Mouse (Mus musculus): Measurements from ENCODE around the gene Hnrnpul2. TPM values are rescaled to one million over a fixed set of nuclear protein-coding genes. Genes with fewer than 3 reads are reported as not detected.
A peak's percentile ranks its signal among the peaks of the same experiment; 100 is the strongest.

Gene Hnrnpul2
- polyA plus RNA-seq, 1 experiment from 2014 or later = 5.4 TPM

DNA sequence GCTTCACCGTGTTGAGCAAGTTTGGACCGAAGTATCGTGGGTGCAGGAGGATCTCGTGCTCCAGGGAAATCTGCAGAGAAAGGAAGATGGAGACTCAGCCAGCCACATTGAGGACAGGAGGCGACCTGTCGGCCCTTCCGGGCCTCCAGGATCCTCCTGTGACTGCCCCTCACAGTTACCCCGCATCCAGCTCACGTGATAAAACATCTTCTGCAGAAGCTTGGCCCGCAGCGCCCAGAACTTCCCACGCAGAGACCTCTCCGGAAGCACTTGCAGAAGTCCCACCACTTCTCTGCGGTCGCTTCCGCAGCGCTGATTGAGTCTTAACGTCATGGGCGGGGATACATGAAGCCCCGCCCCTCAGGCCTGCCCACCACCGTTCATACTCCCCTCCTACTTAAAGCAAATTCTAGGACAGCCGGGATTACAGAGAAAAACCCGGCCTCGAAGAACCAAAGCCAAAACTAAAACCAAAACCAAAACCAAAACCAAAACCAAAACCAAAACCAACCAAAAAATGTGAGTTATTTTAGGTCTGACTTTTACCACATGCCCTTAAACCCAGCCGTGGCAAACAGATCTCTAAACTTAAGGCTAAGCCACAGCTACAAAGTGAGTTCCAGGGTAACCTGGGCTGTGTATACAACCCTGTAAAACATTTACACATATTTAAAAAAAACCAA, 21.4 kb upstream of the Hnrnpul2 start, which contains the start of gene Polr2g:
Polr2g (minus strand) TSS at position 314 of the 683 bp plus-strand sequence.
- Histone ChIP-seq H3K4me2 (peak within 1 kb of the TSS; percentile 83), H3K27me3 (no peaks in the 10 kb centered on the region), H3K4me1 (replicated peaks) (peaks cover 22% of the 10 kb centered on the region), H3K36me3 (peaks cover 20% of the 10 kb centered on the region), H3K9ac (peak within 1 kb of the TSS; percentile 72), H3K9me3 (no peaks in the 10 kb centered on the region), H3K4me3 (peak within 1 kb of the TSS; percentile 71), H3K27ac (replicated peaks) (peak within 1 kb of the TSS; percentile 72)
- peak; percentile 76 for ATAC-seq (ENCODE audit: low FRiP score, low read depth)
- 2% methylated on average over 25 of the region's 25 CpGs for WGBS

GRCm38 (mm10) chr19:8798947-8799315, 20.9 kb upstream of the Hnrnpul2 start:
- no peak for ATAC-seq (ENCODE audit: low FRiP score, low read depth)
- Histone ChIP-seq H3K27ac (replicated peaks) (peak overlapping the region; percentile 72; the same call in 1 of the 2 replicates), H3K4me1 (replicated peaks) (peaks cover 26% of the 10 kb centered on the region), H3K9ac (0 out of 2 replicates have a peak overlapping the region, but pooled peaks have one; percentile 72), H3K4me3 (peak overlapping the region; percentile 71; the same call in 1 of the 2 replicates), H3K4me2 (peak overlapping the region; percentile 83), H3K27me3 (no peaks in the 10 kb centered on the region), H3K36me3 (peaks cover 15% of the 10 kb centered on the region), H3K9me3 (no peaks in the 10 kb centered on the region)

GRCm38 (mm10) chr19:8802130-8802821, 17.5 kb upstream of the Hnrnpul2 start, which contains the start of gene Zbtb3:
Zbtb3 (plus strand) TSS chr19:8802555.
- under 1% methylated on average over 30 of the region's 30 CpGs for WGBS
- H3K4me3 ChIP-seq = peak within 1 kb of the TSS; percentile 66
- no peaks in the 10 kb centered on the region for H3K27me3 ChIP-seq
- H3K27ac ChIP-seq (replicated peaks) = peak within 1 kb of the TSS; percentile 92
- H3K9me3 ChIP-seq = no peaks in the 10 kb centered on the region
- H3K4me2 ChIP-seq = peak within 1 kb of the TSS; percentile 57
- peak within 1 kb of the TSS; percentile 51 for H3K9ac ChIP-seq
- H3K36me3 ChIP-seq = peaks cover 27% of the 10 kb centered on the region
- peaks cover 23% of the 10 kb centered on the region for H3K4me1 ChIP-seq (replicated peaks)
- ATAC-seq (ENCODE audit: low FRiP score, low read depth) = peak; percentile 98

GRCm38 (mm10) chr19:8803204-8803780, 16.5 kb upstream of the Hnrnpul2 start:
- H3K27me3 ChIP-seq = no peaks in the 10 kb centered on the region
- peak overlapping the region; percentile 57 for H3K4me2 ChIP-seq
- no peak for ATAC-seq (ENCODE audit: low FRiP score, low read depth)
- H3K36me3 ChIP-seq = peaks cover 33% of the 10 kb centered on the region
- H3K9ac ChIP-seq = no peak overlapping the region
- peak overlapping the region; percentile 66 for H3K4me3 ChIP-seq
- peak overlapping the region; percentile 92; the same call in 1 of the 2 replicates for H3K27ac ChIP-seq (replicated peaks)
- H3K4me1 ChIP-seq (replicated peaks) = peaks cover 16% of the 10 kb centered on the region
- no peaks in the 10 kb centered on the region for H3K9me3 ChIP-seq
- WGBS = 89% methylated on average over 9 of the region's 9 CpGs

DNA sequence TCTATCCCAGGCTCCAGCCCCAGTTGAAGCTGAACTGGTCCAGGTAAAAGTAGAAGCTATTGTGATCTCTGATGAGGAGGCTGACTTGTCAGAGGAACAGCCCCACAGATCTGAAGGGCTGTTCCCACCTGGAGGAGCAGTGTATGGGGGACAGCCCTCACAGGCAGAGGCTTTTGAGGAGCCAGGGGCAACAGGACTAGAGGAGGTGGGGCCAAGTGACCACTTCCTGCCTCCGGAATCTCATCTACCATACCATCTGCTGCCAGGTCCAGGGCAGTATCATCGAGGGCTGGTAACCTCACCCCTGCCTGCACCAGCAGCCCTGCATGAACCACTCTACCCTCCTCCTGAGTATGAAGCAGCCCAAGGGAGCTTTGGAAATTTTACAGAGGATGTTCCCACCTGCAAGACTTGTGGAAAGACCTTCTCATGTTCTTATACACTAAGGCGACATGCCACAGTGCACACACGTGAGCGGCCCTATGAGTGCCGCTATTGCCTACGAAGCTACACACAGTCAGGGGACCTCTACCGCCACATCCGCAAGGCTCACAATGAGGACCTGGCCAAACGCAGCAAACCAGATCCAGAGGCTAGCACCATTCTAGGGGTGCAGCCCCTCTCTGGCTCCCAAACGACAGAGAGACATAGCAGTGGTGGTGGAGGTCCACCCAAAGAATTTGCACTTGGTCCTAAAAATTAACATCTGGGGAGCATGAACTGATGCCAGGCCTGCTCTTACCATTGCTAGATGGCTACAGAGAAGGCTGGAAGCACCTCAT, 15.7 kb upstream of the Hnrnpul2 start:
- WGBS = 93% methylated on average over 11 of the region's 11 CpGs
- Histone ChIP-seq H3K4me2 (no peak overlapping the region), H3K36me3 (peaks cover 34% of the 10 kb centered on the region), H3K9me3 (no peaks in the 10 kb centered on the region), H3K4me3 (no peak overlapping the region), H3K27ac (replicated peaks) (no peak overlapping the region), H3K4me1 (replicated peaks) (peaks cover 16% of the 10 kb centered on the region), H3K27me3 (no peaks in the 10 kb centered on the region), H3K9ac (no peak overlapping the region)
- no peak for ATAC-seq (ENCODE audit: low FRiP score, low read depth)

DNA sequence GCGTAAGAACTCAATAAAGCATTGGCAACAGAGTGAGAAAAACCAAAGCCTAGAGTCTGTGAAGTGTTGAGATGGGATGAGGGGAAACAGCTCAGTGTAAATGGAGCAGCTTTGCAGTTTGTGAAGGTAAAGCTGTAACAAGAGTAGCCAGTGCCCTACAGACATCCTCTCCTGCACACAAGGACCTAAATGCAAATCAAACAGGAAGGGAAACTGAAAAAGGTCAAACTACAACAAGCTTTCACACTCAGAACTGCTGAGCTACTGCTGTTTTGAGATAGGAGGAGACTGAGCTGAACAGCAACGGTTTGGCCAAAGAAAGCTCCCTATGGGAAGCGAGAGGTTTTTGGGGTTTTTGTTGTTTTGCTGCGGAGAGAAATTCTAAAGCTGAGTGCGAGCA, 13.0 kb upstream of the Hnrnpul2 start:
- Histone ChIP-seq H3K9ac (no peak overlapping the region), H3K27ac (replicated peaks) (no peak overlapping the region), H3K36me3 (peaks cover 51% of the 10 kb centered on the region), H3K4me3 (no peak overlapping the region), H3K27me3 (no peaks in the 10 kb centered on the region), H3K4me2 (no peak overlapping the region), H3K9me3 (no peaks in the 10 kb centered on the region), H3K4me1 (replicated peaks) (peaks cover 13% of the 10 kb centered on the region)
- ATAC-seq (ENCODE audit: low FRiP score, low read depth) = no peak
- WGBS = 95% methylated on average over 5 of the region's 5 CpGs

- no peak overlapping the region for H3K4me3 ChIP-seq
- H3K4me2 ChIP-seq = 0 out of 2 replicates have a peak overlapping the region, but pooled peaks have one; percentile 35
Observed at GRCm38 (mm10) chr19:8815812-8816211, 4.0 kb upstream of the Hnrnpul2 start.

DNA sequence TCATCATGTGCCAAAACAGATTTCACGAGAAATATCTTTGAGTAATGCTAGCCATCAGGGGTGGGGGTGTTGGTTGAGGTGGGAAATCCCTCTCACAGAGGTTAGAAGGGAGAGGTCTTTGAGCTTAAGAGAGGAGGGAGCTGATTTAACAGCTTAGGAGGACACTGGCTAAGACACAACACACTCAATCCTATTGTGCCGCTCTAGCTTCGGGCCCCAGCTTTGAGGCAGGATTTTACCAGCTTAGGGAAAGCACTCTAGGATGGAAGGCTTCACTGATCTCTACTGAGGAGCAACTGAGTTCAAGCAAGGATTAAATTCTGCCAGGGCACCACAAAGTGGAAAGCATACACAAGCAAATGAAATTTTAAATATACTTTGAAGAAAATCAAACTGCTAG, 2.8 kb upstream of the Hnrnpul2 start:
- Histone ChIP-seq H3K9ac (no peak overlapping the region), H3K9me3 (no peaks in the 10 kb centered on the region), H3K27ac (replicated peaks) (no peak overlapping the region), H3K27me3 (no peaks in the 10 kb centered on the region), H3K4me2 (peak overlapping the region; percentile 35), H3K36me3 (peaks cover 20% of the 10 kb centered on the region; the same call in 1 of the 2 replicates), H3K4me1 (replicated peaks) (peaks cover 56% of the 10 kb centered on the region), H3K4me3 (no peak overlapping the region)
- 86% methylated on average over 3 of the region's 3 CpGs for WGBS
- ATAC-seq (ENCODE audit: low FRiP score, low read depth) = no peak

More at GRCm38 (mm10) chr19:8815812-8816211, 4.0 kb upstream of the Hnrnpul2 start:
- Histone ChIP-seq H3K4me1 (replicated peaks) (peaks cover 45% of the 10 kb centered on the region), H3K9me3 (no peaks in the 10 kb centered on the region), H3K9ac (no peak overlapping the region), H3K36me3 (peaks cover 26% of the 10 kb centered on the region), H3K27me3 (no peaks in the 10 kb centered on the region), H3K27ac (replicated peaks) (no peak overlapping the region)
- WGBS = 67% methylated on average over 11 of the region's 11 CpGs
- no peak for ATAC-seq (ENCODE audit: low FRiP score, low read depth)

GRCm38 (mm10) chr19:8818301-8818798, 1.5 kb upstream of the Hnrnpul2 start:
- 33% methylated on average over 14 of the region's 14 CpGs for WGBS
- peaks cover 69% of the 10 kb centered on the region for H3K4me1 ChIP-seq (replicated peaks)

DNA sequence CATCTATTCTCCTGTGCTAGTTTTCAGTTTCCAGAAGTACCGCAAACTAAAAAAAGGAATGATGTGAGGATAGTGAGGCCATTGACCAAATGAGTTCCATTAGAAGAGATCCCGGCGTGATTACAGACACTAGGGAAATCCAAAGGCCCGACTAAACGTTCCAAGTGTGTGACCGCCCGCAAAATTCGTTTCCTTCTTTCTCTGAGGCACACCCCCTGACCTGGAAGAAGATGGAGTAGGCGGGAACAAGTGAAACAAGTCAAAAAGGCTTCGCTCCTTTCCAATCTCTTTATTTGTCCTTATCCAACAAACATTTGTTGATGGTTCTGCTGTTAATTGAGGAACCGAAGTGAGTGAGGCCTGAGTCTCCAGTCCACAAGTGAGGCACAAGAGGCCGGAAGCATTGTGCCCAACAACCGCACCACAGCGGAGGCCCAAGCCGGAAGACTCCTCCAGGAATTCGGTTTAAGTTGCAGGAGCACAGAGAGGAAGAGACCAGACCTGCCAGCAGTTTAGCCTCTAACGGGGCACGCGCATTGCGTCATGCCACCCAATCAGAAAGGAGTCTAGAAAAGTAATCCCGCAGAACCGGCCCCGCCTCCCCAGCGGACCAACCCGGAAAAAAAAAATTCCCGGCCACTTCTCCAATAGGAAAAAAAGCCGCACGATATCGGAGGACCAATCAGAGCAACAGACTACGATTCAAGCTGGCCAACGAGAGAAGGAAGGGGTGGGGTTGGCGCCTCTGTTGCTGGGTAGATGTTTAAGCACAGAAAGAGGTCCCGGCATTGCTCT, 812 bp upstream of the Hnrnpul2 start, which contains the start of gene Ttc9c:
Ttc9c (minus strand) TSS at position 533 of the 795 bp plus-strand sequence.
- WGBS = under 1% methylated on average over 33 of the region's 33 CpGs
- H3K27me3 ChIP-seq = no peaks in the 10 kb centered on the region
- H3K36me3 ChIP-seq = peaks cover 16% of the 10 kb centered on the region
- peaks cover 65% of the 10 kb centered on the region for H3K4me1 ChIP-seq (replicated peaks)
- H3K4me3 ChIP-seq = peak within 1 kb of the TSS; percentile 96
- peak within 1 kb of the TSS; percentile 98 for H3K9ac ChIP-seq
- no peaks in the 10 kb centered on the region for H3K9me3 ChIP-seq
- ATAC-seq (ENCODE audit: low FRiP score, low read depth) = peak; percentile 94
- peak within 1 kb of the TSS; percentile 99 for H3K27ac ChIP-seq (replicated peaks)
- peak within 1 kb of the TSS; percentile 91 for H3K4me2 ChIP-seq

More at GRCm38 (mm10) chr19:8818301-8818798, 1.5 kb upstream of the Hnrnpul2 start:
- no peaks in the 10 kb centered on the region for H3K27me3 ChIP-seq
- no peak for ATAC-seq (ENCODE audit: low FRiP score, low read depth)
- H3K4me2 ChIP-seq = peak overlapping the region; percentile 91
- H3K9ac ChIP-seq = peak overlapping the region; percentile 62
- H3K9me3 ChIP-seq = no peaks in the 10 kb centered on the region
- H3K4me3 ChIP-seq = peak overlapping the region; percentile 96
- H3K36me3 ChIP-seq = peaks cover 15% of the 10 kb centered on the region
- H3K27ac ChIP-seq (replicated peaks) = peak overlapping the region; percentile 99

Measured in hindbrain, embryonic 15.5 days (tissue).